Mouse (Mus musculus) embryonic stem cell, embryonic (primary cell): Measurements from ENCODE around the gene Olfr1411.

Experiments
- CTCF ChIA-PET, 4 experiments: fragments of 300-600 bp in 2 of 4; fragments of 350-600 bp in 2 of 4; sonication (Branson Sonifier 250); formaldehyde crosslinking; loops; one replicate each; lab custom pipeline; 2022; ENCODE audit warnings: inconsistent platforms in 2 of 4; lab: Charles Lee
- POLR2A ChIA-PET, 4 experiments: fragments of 300-600 bp in 2 of 4; fragments of 350-600 bp in 2 of 4; sonication (Branson Sonifier 250); formaldehyde crosslinking; loops; one replicate each; lab custom pipeline; 2022; ENCODE audit warnings: antibody characterized with exemption in 4 of 4, inconsistent platforms in 1 of 4; lab: Charles Lee

Olfr1411 gene

GRCm38 (mm10) chr1:92634976-92635599 is 40.9 kb downstream of the Olfr1411 start:
- ChIA-PET POLR2A (interaction anchor here in 1 of 4 experiments (0.6 to 1.2 kb wide), 2 partner anchors 198 to 222 kb away, joined by 3 to 4 read pairs; no protein-coding TSS in a partner anchor), CTCF (interaction anchor here in 1 of 4 experiments (0.5 to 1.7 kb wide), 2 partner anchors 14 to 113 kb away, joined by 5 to 7 read pairs; partner anchors contain the start of gene Otos)

GRCm38 (mm10) chr1:92636015-92636414 is 41.8 kb downstream of the Olfr1411 start:
- POLR2A ChIA-PET: interaction anchor here in 1 of 4 experiments (1.0 kb wide), 1 partner anchor 162 kb away, joined by 3 read pairs; no protein-coding TSS in a partner anchor

DNA sequence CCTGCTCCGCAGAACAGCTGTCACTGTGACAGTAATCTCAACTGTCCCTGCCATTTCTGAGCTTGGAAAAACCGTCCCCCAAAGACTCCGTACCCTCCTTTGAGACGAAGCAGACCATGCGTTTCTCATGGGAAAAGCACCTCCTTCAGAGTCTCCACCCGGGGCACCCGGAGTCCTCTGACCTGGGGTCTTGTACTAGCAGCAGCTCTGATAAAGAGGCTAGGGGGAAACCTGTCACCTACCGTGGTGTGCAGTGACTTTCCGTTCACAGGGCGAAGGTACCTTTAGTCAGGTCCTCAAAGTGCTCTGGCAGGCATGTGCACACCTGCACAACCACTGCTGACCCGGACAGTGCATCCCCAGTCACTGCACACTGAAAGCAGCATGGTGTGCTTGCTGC is 42.5 kb downstream of the Olfr1411 start:
- CTCF ChIA-PET: interaction anchor here in 2 of 4 experiments (0.5 to 1.1 kb wide), 2 partner anchors 12 to 161 kb away, joined by 4 to 5 read pairs; partner anchors contain the start of gene Otos (in 1 of the 2)
- POLR2A ChIA-PET: interaction anchor here in 1 of 4 experiments (1.0 kb wide), 1 partner anchor 161 kb away, joined by 3 read pairs; no protein-coding TSS in a partner anchor

More at GRCm38 (mm10) chr1:92636015-92636414, 41.8 kb downstream of the Olfr1411 start:
- CTCF ChIA-PET: interaction anchor here in 2 of 4 experiments (0.6 to 1.1 kb wide), 2 partner anchors 13 to 115 kb away, joined by 4 to 7 read pairs; partner anchors contain the start of gene Otos (in 1 of the 2)

GRCm38 (mm10) chr1:92637501-92638172 is 43.4 kb downstream of the Olfr1411 start:
- CTCF ChIA-PET: interaction anchor here in 3 of 4 experiments (0.6 to 1.6 kb wide), 4 partner anchors 10 to 12 kb away, joined by 4 to 6 read pairs (median 4); partner anchors contain the start of gene Otos (in 2 of the 3)
- POLR2A ChIA-PET: no interaction called here

GRCm38 (mm10) chr1:92638181-92638580 is 44.0 kb downstream of the Olfr1411 start:
- ChIA-PET POLR2A (no interaction called here), CTCF (interaction anchor here (0.6 to 1.6 kb wide), 5 partner anchors 9 to 110 kb away, joined by 4 to 6 read pairs (median 4); partner anchors contain the start of gene Otos (in 2 of the 4))

DNA sequence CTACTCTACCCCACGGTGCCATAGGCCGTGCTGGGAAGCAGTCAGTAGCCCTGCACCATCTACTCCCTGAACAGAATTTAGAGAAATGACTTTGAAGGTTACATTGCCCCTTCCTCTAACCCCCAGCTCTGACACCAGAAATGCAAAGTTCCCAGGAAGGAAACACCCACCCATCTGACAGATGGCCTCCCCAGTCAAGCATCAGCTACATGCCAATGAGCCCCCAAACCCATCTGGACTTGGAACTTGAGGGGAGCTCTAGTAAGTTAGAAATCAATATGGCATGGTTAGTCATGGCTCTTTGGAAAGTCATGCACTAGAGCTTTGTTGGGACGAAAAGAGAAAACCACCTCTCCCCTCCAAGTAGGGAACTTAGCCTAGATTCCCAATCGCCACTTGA is 44.5 kb downstream of the Olfr1411 start:
- ChIA-PET CTCF (interaction anchor here in 3 of 4 experiments (0.6 to 1.6 kb wide), 4 partner anchors 9 to 110 kb away, joined by 4 to 6 read pairs (median 4); partner anchors contain the start of gene Otos (in 2 of the 3)), POLR2A (no interaction called here)

DNA sequence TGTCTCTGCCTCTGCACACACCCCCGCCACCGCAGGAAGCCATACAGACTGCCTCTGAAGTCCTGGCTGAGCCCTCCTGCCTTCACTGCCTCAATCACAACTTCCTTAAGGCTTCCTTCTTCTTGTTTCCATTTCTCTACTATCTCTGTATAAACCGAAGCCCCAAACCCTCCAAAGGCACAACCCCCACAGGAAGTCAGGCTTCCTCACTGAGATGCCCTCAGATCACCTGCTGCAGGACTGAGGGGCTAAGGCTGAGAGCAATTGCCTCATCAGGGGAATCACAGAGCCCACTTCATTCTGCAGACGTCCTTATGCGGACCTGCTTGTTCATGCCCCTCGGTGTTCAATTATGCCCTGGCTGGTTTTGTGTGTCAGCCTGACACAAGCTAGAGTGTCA is 46.2 kb downstream of the Olfr1411 start:
- POLR2A ChIA-PET: interaction anchor here in 2 of 4 experiments (0.6 to 2.7 kb wide), 4 partner anchors 15 to 755 kb away, joined by 3 to 10 read pairs (median 3); partner anchors contain the start of gene Ndufa10 (in 2 of the 2)
- CTCF ChIA-PET: interaction anchor here in 2 of 4 experiments (0.8 to 1.6 kb wide), 3 partner anchors 8 to 56 kb away, joined by 3 to 5 read pairs (median 3); partner anchors contain the start of gene Otos (in 1 of the 2)

- ChIA-PET POLR2A (interaction anchor here in 3 of 4 experiments (0.5 to 2.7 kb wide), 7 partner anchors 9 to 279 kb away, joined by 3 to 10 read pairs (median 3); partner anchors contain the start of gene Ndufa10 (in 3 of the 3)), CTCF (interaction anchor here in 2 of 4 experiments (0.7 to 2.1 kb wide), 6 partner anchors 8 to 679 kb away, joined by 3 to 8 read pairs (median 3); no protein-coding TSS in a partner anchor)
These were observed 47.5 kb downstream of the Olfr1411 start, which contains the start of gene Cops9 for GRCm38 (mm10) chr1:92641514-92642272. Gene Cops9, minus strand, starts transcription at chr1:92641985.

DNA sequence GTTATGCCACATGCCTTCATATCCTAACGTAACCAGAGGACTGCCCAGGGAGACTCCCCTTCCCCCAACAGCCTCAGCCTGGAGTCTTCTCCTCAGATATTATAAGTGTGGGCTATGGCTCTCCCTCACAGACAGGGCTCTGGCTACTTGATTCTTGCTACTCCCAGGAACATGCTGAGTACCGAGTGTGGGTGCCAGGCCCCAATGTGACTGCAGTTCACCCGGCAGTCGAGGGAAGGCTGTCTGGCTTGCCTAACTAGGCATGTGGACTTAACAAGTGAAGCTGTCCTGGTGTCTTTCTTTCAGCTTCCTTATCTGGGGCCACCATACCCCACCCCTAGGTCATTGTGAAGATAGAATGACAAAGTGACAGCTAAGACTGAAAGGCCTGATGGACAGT is 49.5 kb downstream of the Olfr1411 start:
- ChIA-PET POLR2A (no interaction called here), CTCF (no interaction called here)

DNA sequence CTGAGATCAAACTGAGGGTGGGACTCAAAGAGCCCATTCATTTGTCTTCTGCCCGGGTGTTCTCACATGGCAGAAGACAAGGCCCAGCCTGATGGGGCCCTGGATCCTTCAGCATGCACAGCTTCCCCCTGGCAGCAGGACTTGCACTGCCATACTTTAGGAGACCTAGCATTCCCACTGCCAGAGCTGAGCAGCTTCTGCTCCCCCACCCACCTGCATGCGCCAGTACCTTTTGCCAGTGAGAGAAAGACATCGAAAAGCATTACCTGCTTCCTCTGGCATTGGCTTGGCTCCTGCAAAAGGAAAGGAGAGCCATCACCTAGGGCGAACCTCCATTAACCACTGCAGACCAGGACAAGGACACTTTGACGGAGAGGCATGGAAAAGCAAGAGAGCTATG is 50.7 kb downstream of the Olfr1411 start:
- ChIA-PET CTCF (no interaction called here), POLR2A (no interaction called here)

GRCm38 (mm10) chr1:92646111-92646510 is 51.9 kb downstream of the Olfr1411 start:
- POLR2A ChIA-PET: no interaction called here
- CTCF ChIA-PET: no interaction called here

DNA sequence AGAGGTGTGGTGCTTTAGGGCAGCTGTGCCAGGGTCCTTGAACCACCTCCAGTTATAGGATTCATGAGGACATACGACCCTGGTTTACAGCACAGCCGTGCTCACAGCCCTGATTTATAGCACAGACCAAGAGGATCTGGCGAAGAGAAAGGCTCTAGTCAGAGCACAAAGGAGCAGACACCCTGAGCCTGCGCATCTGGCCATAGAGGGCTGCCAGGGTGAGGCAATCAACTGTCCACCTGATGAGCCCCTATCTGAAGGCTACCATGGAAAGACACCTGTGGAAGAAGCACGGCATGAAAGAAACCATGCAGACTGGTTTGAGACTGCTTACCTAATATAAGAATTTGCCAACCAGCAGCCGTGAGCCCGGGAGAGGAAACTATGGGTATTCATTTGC is 52.4 kb downstream of the Olfr1411 start:
- POLR2A ChIA-PET: no interaction called here
- CTCF ChIA-PET: no interaction called here

DNA sequence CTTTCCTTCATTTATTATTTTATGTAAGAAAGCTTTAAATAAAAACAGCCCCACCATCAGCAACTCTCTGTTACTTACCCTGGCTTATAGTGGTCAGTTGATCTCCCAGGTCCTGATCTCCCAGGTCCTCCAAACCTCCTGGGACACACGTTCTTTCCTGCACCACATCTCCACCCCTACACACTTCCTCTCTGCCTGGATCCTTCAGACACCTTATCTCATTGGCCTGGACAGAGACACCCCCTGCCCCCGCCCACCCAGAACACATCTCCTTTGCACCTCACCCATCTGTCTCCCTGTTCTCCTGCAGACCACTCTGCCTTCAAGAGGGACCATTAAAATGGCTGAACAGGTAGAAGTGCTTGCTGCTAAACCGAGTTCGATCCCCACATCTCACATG is 52.8 kb downstream of the Olfr1411 start:
- ChIA-PET POLR2A (no interaction called here), CTCF (interaction anchor here in 3 of 4 experiments (0.6 to 3.9 kb wide), 17 partner anchors 9 to 769 kb away, joined by 3 to 68 read pairs (median 5); partner anchors contain the start of genes Gpc1 (in 2 of the 3), Dusp28 (in 1 of the 3) and Ndufa10 (in 1 of the 3))
